Mouse (Mus musculus) monocyte, adult 2 months (primary cell): Measurements from ENCODE around the gene Camkmt.

Experiments
- DNase-seq, 2 experiments: peaks; one replicate each; pipeline ENCODE4 v3.0.0; 2022; ENCODE audit warnings: low spot score in 2 of 2, low read depth in 1 of 2

Camkmt gene

GRCm38 (mm10) chr17:85282447-85282846 lies 192.1 kb downstream of the Camkmt start:
- no peak for DNase-seq

- DNase-seq: no peak
Measured at GRCm38 (mm10) chr17:85291154-85291553, 200.8 kb downstream of the Camkmt start.

GRCm38 (mm10) chr17:85291601-85292000 lies 201.2 kb downstream of the Camkmt start:
- DNase-seq: no peak

GRCm38 (mm10) chr17:85292276-85292675 lies 201.9 kb downstream of the Camkmt start:
- DNase-seq: no peak

- no peak for DNase-seq
Measured at GRCm38 (mm10) chr17:85303686-85304085, 213.3 kb downstream of the Camkmt start.

GRCm38 (mm10) chr17:85308566-85308965 lies 218.2 kb downstream of the Camkmt start:
- no peak for DNase-seq

- no peak for DNase-seq
Measured at GRCm38 (mm10) chr17:85309046-85309445, 218.7 kb downstream of the Camkmt start.

- DNase-seq: no peak
Measured at GRCm38 (mm10) chr17:85311348-85311747, 221.0 kb downstream of the Camkmt start.

GRCm38 (mm10) chr17:85318401-85318800 lies 228.0 kb downstream of the Camkmt start:
- DNase-seq: no peak

GRCm38 (mm10) chr17:85319779-85320300 lies 229.5 kb downstream of the Camkmt start:
- DNase-seq: no peak

GRCm38 (mm10) chr17:85328901-85329300 lies 238.5 kb downstream of the Camkmt start:
- DNase-seq: no peak

GRCm38 (mm10) chr17:85335464-85335863 lies 245.1 kb downstream of the Camkmt start:
- no peak for DNase-seq

- DNase-seq: no peak
Measured at GRCm38 (mm10) chr17:85337666-85338065, 247.3 kb downstream of the Camkmt start.

GRCm38 (mm10) chr17:85341134-85341700 lies 250.9 kb downstream of the Camkmt start:
- no peak for DNase-seq

GRCm38 (mm10) chr17:85342471-85342870 lies 252.1 kb downstream of the Camkmt start:
- DNase-seq: no peak

- DNase-seq: no peak
Measured at GRCm38 (mm10) chr17:85343435-85343834, 253.1 kb downstream of the Camkmt start.

GRCm38 (mm10) chr17:85346701-85347100 lies 256.3 kb downstream of the Camkmt start:
- DNase-seq: no peak

GRCm38 (mm10) chr17:85349331-85349935 lies 259.1 kb downstream of the Camkmt start:
- no peak for DNase-seq

- DNase-seq: no peak
Measured at GRCm38 (mm10) chr17:85351301-85351700, 260.9 kb downstream of the Camkmt start.

GRCm38 (mm10) chr17:85352731-85353130 lies 262.4 kb downstream of the Camkmt start:
- no peak for DNase-seq

GRCm38 (mm10) chr17:85353191-85353590 lies 262.8 kb downstream of the Camkmt start:
- no peak for DNase-seq

- no peak for DNase-seq
Measured at GRCm38 (mm10) chr17:85353636-85354035, 263.3 kb downstream of the Camkmt start.

GRCm38 (mm10) chr17:85355356-85355755 lies 265.0 kb downstream of the Camkmt start:
- DNase-seq: no peak
